8 mouse cellular contexts compared by ENCODE assay signal in genomic region chr19:21779106-21779505, GRCm38 (mm10). TPM values are rescaled to one million over a fixed set of nuclear protein-coding genes. Genes with fewer than 3 reads are reported as not detected.
DNase-seq lines count a peak whose midpoint lies in the region; ATAC-seq and TF ChIP-seq lines count a peak whose summit lies in the region.

No protein-coding gene starts in this region.

- DNase-seq in heart, adult 8-10 months (ENCODE audit: low spot score), result peak; percentile 22
- no peak for DNase-seq in heart, postnatal 25 days (ENCODE audit: low spot score)
- DNase-seq in MEL (ENCODE audit: low read depth, low spot score), result peak; percentile 32
- no peak for DNase-seq in liver, postnatal 0 days
- no peak for DNase-seq in frontal cortex, postnatal 36 days (ENCODE audit: low spot score in 2 of 2)

- H3K9me3 ChIP-seq in MEL (replicated peaks; ENCODE audit: insufficient read depth, low read length), result no peaks in the 10 kb centered on the region
- no peaks in the 10 kb centered on the region for H3K9me3 ChIP-seq in heart, embryonic 12.5 days (replicated peaks)
- no peaks in the 10 kb centered on the region for H3K9me3 ChIP-seq in liver, postnatal 0 days (ENCODE audit: low read length)

- WGBS in heart, embryonic 12.5 days, result 1% methylated on average over 11 of the region's 11 CpGs
- WGBS in liver, postnatal 0 days (ENCODE audit: insufficient replicate concordance), result 3% methylated on average over 11 of the region's 11 CpGs

- TF ChIP-seq EP300 in MEL (IDR thresholded peaks at IDR 0.05; ENCODE audit: low read depth in 1 of 2, low read length in 2 of 2), result no peak
- no peak for TF ChIP-seq EP300 in liver, postnatal 0 days (IDR thresholded peaks at IDR 0.05; ENCODE audit: low read depth)

- no peak for ATAC-seq in heart, embryonic 12.5 days (ENCODE audit: insufficient number of reproducible peaks, low FRiP score)
- no peak for ATAC-seq in liver, postnatal 0 days
- ATAC-seq in megakaryocyte progenitor cell, adult 5-6 weeks (replicated peaks; ENCODE audit: poor library complexity), result no peak
- ATAC-seq in granulocyte monocyte progenitor cell, adult 5-6 weeks (replicated peaks; ENCODE audit: poor library complexity, severe bottlenecking), result no peak

- H3K36me3 ChIP-seq in MEL (ENCODE audit: control insufficient read depth in 1 of 2, insufficient read depth in 2 of 2, low read length in 2 of 2), result peaks cover 0 to 4% of the 10 kb centered on the region in 2 experiments; a peak in 1 of 4 replicates
- H3K36me3 ChIP-seq in heart, embryonic 12.5 days, result no peaks in the 10 kb centered on the region
- 0 out of 2 replicates have a peak, but pooled peaks cover 4% of the 10 kb centered on the region for H3K36me3 ChIP-seq in liver, postnatal 0 days (replicated peaks; ENCODE audit: insufficient read depth, low read length)

- H3K27me3 ChIP-seq in MEL (ENCODE audit: control insufficient read depth in 1 of 2, insufficient read depth in 2 of 2, low read length in 2 of 2), result no peaks in the 10 kb centered on the region
- H3K27me3 ChIP-seq in heart, embryonic 12.5 days (replicated peaks), result no peaks in the 10 kb centered on the region
- no peaks in the 10 kb centered on the region for H3K27me3 ChIP-seq in liver, postnatal 0 days (ENCODE audit: insufficient read depth, low read length)

- peak overlapping the region; percentile 79 for H3K4me2 ChIP-seq in heart, embryonic 12.5 days
- H3K4me2 ChIP-seq in liver, postnatal 0 days (ENCODE audit: low read depth, low read length), result peak overlapping the region; percentile 81

- intact Hi-C loops in heart, postnatal 25 days (cut with DNase I), result loop anchor here (5.0 kb wide), 1 partner anchor 43 kb away; no protein-coding TSS in a partner anchor

- no peak for TF ChIP-seq POLR2A in MEL (IDR thresholded peaks at IDR 0.05; ENCODE audit: control insufficient read depth in 1 of 2, insufficient read depth in 1 of 2, low read depth in 1 of 2, low read length in 2 of 2, poor library complexity in 1 of 2)

- H3K4me3 ChIP-seq in MEL (ENCODE audit: control insufficient read depth in 1 of 2, insufficient read depth in 1 of 2, low read depth in 2 of 2, low read length in 2 of 2), result peak overlapping the region; percentile 83 to 94
- H3K4me3 ChIP-seq in heart, embryonic 12.5 days, result peak overlapping the region; percentile 84
- H3K4me3 ChIP-seq in liver, postnatal 0 days (ENCODE audit: low read depth, low read length), result peak overlapping the region; percentile 92

- peaks cover 0 to 5% of the 10 kb centered on the region in 2 experiments; a peak in 1 of 4 replicates for H3K4me1 ChIP-seq in MEL (ENCODE audit: control insufficient read depth in 1 of 2, insufficient read depth in 2 of 2, low read length in 2 of 2)
- peaks cover 55% of the 10 kb centered on the region for H3K4me1 ChIP-seq in heart, embryonic 12.5 days (replicated peaks)
- H3K4me1 ChIP-seq in liver, postnatal 0 days (ENCODE audit: insufficient read depth), result peaks cover 26% of the 10 kb centered on the region

- peak overlapping the region; percentile 93 for H3K9ac ChIP-seq in MEL (ENCODE audit: control insufficient read depth, low read depth, low read length, poor library complexity, severe bottlenecking)
- H3K9ac ChIP-seq in heart, embryonic 12.5 days, result peak overlapping the region; percentile 89
- peak overlapping the region; percentile 89 for H3K9ac ChIP-seq in liver, postnatal 0 days (replicated peaks)

- no peak overlapping the region for H3K27ac ChIP-seq in MEL (ENCODE audit: control insufficient read depth, low read depth, low read length)
- H3K27ac ChIP-seq in heart, embryonic 12.5 days (ENCODE audit: poor library complexity, severe bottlenecking), result peak overlapping the region; percentile 91
- peak overlapping the region; percentile 91 for H3K27ac ChIP-seq in liver, postnatal 0 days (ENCODE audit: low read depth)

- TF ChIP-seq CTCF in MEL (IDR thresholded peaks at IDR 0.05 in 2 of 3, conservative IDR thresholded peaks at IDR 0.05 in 1 of 3; ENCODE audit: control insufficient read depth in 1 of 3, insufficient read depth in 1 of 3, low read depth in 2 of 3, low read length in 3 of 3, poor library complexity in 1 of 3, severe bottlenecking in 1 of 3), result no peak
- TF ChIP-seq CTCF in liver, postnatal 0 days (IDR thresholded peaks at IDR 0.05; ENCODE audit: low read depth), result no peak

- TF ChIP-seq RAD21 in MEL (IDR thresholded peaks at IDR 0.05; ENCODE audit: low read depth, low read length), result no peak

- peaks cover 3% of the 10 kb centered on the region; the same call in 1 of the 2 replicates for H3K79me2 ChIP-seq in MEL (ENCODE audit: control insufficient read depth, insufficient read depth, low read length, poor library complexity)

TF ChIP-seq in MEL, 35 proteins besides CTCF, POLR2A, EP300 and RAD21:
- no peak for TF ChIP-seq CHD1 (IDR thresholded peaks at IDR 0.05; ENCODE audit: low read depth, low read length)
- no peak for TF ChIP-seq ETS1 (IDR thresholded peaks at IDR 0.05; ENCODE audit: low read depth, low read length)
- TF ChIP-seq NELFE (IDR thresholded peaks at IDR 0.05; ENCODE audit: low read depth, low read length), result no peak
- TF ChIP-seq ZC3H11A (IDR thresholded peaks at IDR 0.05; ENCODE audit: low read depth, low read length), result no peak
- TF ChIP-seq USF2 (IDR thresholded peaks at IDR 0.05; ENCODE audit: borderline replicate concordance in 1 of 2, insufficient read depth in 1 of 2, low read depth in 1 of 2, low read length in 2 of 2), result no peak
- TF ChIP-seq USF1 (IDR thresholded peaks at IDR 0.05; ENCODE audit: low read depth, low read length), result no peak
- TF ChIP-seq CHD2 (IDR thresholded peaks at IDR 0.05; ENCODE audit: low read length), result no peak
- TF ChIP-seq MYB (IDR thresholded peaks at IDR 0.05; ENCODE audit: low read depth, low read length), result no peak
- no peak for TF ChIP-seq KAT2A (conservative IDR thresholded peaks at IDR 0.05; ENCODE audit: low read depth, low read length)
- no peak for TF ChIP-seq MYC (IDR thresholded peaks at IDR 0.05; ENCODE audit: low read depth, low read length)
- no peak for TF ChIP-seq MAZ (IDR thresholded peaks at IDR 0.05; ENCODE audit: low read depth, low read length)
- TF ChIP-seq ELF1 (IDR thresholded peaks at IDR 0.05; ENCODE audit: low read depth, low read length), result no peak

RNA-seq across cellular contexts. Expression of gene Cemip2, which starts 1.0 kb away (rescaled TPM):
- 10 to 100 TPM; 10.2 to 11.5 (median 10.8) TPM for total RNA-seq in heart, adult 8-10 months (2022)
- 10 to 100 TPM; 13.7 to 14.1 TPM for total RNA-seq in heart, postnatal 25 days (2021)
- 5.9 and 8.2 TPM in 2 replicates for total RNA-seq in MEL (2012; rRNA removed)
- polyA plus RNA-seq in MEL (2012; ENCODE audit: insufficient read depth in 1 of 2, insufficient read length in 2 of 2, low read depth in 1 of 2, low replicate concordance in 2 of 2, missing spikeins in 1 of 2), result 1 to 10 TPM in 1 of 2 experiments, not detected in 1; 5.0 TPM
- polyA plus RNA-seq in heart, embryonic 12.5 days (2016; fragmentation: Nextera tagmentation; extraction: Ambion mirVana), result 116 and 122 TPM in 2 replicates
- 5.5 and 6.6 TPM in 2 replicates for polyA plus RNA-seq in liver, postnatal 0 days (2015; fragmentation: Nextera tagmentation; extraction: Ambion mirVana)
- 11.6 and 11.8 TPM in 2 replicates for total RNA-seq in megakaryocyte progenitor cell, adult 5-6 weeks (2015)
- total RNA-seq in megakaryocyte progenitor cell, adult 5-6 weeks (2017), result 21.6 and 21.7 TPM in 2 replicates
- 10.1 and 13.9 TPM in 2 replicates for total RNA-seq in granulocyte monocyte progenitor cell, adult 5-6 weeks (2014; fragmentation: Nextera tagmentation)
- 24.0 and 24.5 TPM in 2 replicates for total RNA-seq in granulocyte monocyte progenitor cell, adult 5-6 weeks (2017)

Comparison
In these comparisons a context has a peak if more than half of its experiments do, and no peak if none do; other contexts are left out.
1. DNase-seq: peak in heart, adult 8-10 months (single experiment) and MEL (single experiment); none in heart, postnatal 25 days (single experiment), liver, postnatal 0 days (single experiment) and frontal cortex, postnatal 36 days (0 of 2).
2. Peak in every context shown above with its lines, with median percentiles within 50 percentile points of each other: H3K4me3 ChIP-seq and H3K9ac ChIP-seq.